Mouse (Mus musculus) heart, postnatal 0 days (tissue): ENCODE measurements at regions not wholly inside any gene's neighbourhood (a gene's known extent, or its start where the extent isn't known, plus 50 kb on each side); places are given as distances from the start of the nearest gene placed in this dataset.

Experiments used
- CTCF ChIP-seq: IDR thresholded peaks from 2 replicates; pipeline ENCODE4 v1.5.1; 2016; ENCODE audit warnings: antibody characterized with exemption, control low read depth, low read depth
- EP300 ChIP-seq: IDR thresholded peaks from 2 replicates; pipeline ENCODE4 v1.6.1; 2016; ENCODE audit warnings: antibody characterized with exemption, low read depth

GRCm38 (mm10) chr10:27674379-27674778, 54.8 kb upstream of the Lama2 start:
- TF ChIP-seq CTCF, result no peak
- no peak for TF ChIP-seq EP300
